Mouse (Mus musculus): Measurements from ENCODE around the gene Ttc29.

Ttc29 gene

DNA sequence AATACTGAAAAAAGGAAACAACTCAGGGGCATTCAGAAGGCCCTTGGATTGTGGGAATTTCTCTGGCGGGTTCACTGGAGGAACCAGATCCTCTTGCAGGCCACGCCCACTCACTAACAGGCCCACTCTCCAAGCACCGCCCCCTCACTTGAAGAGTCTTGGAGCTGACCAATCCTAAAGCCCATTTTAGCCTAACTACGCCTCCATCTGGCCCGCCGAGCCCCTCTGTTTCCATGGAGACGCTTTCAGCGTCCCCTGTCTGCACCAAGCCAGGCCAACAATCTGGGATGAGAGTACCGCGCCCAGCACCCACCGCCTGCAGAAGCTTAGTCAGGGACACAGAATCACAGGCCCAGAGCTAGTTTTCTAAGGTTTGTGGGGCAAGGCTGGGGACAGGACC is at the start of gene Ttc29:
TSS of gene Ttc29 (plus strand) at position 224 of the 400 bp plus-strand sequence.
- no peak for DNase-seq

DNA sequence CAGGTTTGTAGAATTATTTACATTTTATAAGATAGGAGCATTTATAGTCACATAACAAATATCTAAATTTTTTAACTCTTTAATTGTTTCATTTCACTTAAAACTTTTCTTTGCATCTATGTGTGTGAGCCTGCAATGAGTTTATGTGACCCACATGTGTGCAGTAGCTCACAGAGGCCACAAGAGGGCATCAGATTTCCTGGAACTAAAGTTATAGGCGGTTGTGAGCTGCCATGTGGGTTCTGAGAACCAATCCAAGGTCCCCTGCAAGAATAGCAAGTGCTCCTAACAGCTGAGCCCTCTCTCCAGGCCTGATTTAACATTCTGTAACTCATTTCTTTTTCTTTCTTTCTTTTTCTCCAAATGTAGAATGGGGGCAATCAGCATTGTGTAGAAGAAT is 41.7 kb upstream of the Ttc29 start:
- DNase-seq = no peak

- no peak for DNase-seq
These were observed 30.4 kb upstream of the Ttc29 start for GRCm38 (mm10) chr8:78182654-78183053.

GRCm38 (mm10) chr8:78183414-78183813 is 29.7 kb upstream of the Ttc29 start:
- DNase-seq = no peak

DNA sequence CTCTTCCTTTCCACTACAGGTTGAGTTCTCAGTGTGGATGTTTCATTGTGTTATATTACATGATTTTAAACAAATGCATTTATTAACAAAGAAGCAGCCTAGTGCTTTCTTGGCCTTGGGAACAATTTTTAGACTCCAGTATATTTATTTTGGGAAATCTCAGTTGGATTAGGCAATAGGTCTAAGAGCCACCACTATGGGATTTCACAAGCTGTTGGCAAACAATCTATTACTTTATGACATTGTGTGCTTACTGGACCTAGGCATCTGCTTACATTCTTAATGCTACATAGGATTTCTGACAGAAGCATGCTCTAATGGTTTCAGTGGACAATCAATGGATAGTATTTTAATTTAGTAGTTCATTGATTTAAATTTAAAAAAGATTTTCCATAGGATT is 26.0 kb upstream of the Ttc29 start:
- no peak for DNase-seq

GRCm38 (mm10) chr8:78204229-78204628 is 8.9 kb upstream of the Ttc29 start:
- no peak for DNase-seq

DNA sequence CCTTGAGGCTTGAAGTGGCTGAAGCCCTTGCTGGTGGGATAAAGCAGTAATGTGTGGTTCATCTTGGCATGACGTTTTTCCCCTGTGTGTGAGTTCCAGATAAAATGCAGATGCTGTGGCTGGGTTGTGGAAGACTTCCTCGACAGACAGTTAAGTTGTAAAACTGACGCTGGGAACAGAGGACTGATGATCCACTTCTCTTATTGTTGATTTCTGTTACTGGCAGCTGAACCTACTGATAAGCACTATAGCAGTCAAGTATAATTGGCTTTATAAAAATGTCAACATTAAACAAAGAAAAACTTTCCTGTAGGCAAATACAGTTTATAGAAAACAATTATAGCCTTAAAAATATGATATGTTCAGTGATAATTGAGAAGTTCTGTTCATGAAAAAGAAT is 2.7 kb upstream of the Ttc29 start:
- DNase-seq = no peak

DNA sequence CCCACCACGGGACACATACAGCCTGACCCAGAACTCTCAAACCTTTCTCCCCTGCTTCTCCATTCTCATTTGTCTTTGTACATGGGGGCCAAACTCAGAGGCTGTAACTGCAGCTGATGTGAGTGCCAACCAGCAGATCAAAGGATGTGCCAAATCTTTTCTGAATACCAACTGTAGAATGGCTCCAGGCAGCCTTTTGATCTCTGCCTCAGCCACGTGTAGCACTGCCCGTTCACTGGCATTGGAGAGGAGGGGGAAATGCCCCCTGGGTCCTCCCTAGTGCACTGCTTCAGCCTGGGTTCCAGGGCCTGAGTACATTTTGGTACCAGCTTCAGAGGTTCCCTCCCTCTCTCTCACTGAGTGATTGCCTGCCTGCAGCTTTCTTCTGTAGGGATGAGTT is 1.5 kb downstream of the Ttc29 start:
- no peak for DNase-seq

DNA sequence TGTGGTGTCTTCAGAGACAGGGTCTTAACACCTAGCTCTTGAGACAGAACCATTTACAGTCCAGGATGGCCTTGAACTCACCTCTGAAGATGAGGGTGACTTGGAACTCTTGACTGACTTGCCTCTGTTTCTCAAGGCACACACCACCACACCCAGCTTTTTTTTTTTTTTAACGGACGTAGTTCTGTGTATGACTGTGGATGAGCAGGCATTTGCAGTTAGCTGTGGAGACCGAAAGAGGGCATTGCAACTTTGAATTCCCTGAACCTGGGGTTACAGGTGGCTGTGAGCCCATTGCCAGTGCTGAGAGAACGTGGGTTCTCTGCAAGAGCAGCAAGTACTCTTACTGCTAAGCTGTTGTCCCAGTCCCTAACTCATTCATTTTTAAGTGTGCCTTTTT is 13.0 kb downstream of the Ttc29 start:
- no peak for DNase-seq

DNA sequence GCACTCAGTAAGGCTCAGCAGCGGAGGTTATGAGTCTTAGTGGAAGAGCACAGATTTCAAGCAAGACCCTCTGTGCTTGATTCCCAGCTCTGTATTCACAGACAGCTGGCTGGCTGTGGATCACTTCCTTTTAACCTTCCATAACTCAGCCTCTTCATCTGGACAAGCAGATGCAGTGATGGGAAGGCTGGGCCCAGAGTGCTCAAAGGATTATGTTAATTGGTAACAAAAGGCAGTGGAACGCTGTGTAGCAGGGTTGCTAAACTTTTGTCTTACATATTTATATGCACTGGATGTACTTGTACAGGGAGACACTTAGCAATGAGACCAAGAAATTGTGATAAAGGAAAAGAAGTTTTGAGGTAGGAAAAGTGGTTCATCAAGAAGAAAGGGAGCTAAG is 17.6 kb downstream of the Ttc29 start:
- DNase-seq = no peak

DNA sequence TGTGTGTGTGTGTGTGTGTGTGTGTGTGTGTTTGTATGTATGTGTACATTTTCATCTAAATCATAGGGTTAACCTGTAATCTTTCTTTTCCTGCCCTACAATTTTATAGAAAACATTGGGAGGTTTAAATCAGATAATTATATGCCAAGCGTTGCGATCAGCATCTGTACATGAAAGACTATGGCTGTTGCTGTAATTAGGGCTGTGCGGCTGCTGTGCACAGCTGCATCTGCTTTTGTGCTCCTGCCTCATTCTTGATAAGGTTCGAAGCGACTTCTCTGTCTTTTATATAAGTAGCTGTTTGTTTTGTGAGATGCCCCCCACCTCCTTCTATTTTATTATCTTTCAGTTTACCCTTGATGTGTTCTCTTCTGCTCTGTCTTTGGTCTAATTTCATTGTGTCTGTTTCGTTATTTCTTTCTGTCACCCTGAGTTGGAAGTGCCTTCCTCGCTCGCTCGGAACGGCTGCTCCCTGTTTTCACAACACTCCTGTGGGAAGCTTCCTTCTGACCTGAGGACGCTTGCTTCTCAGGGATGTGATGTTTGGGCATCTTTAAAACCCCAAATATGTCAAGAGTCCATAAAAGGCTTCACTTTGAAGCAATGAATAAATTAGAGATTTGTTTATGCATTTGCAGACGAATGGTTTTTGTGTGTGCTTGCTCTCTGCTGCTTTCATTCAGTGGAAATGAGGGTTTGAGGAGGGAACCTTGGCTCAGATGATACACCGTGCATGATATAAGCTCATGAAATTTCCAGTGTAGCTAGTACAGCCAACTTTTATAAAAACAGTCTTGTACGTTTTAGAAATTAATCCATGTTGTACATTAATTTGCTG is 20.0 kb downstream of the Ttc29 start:
- no peak for DNase-seq

DNA sequence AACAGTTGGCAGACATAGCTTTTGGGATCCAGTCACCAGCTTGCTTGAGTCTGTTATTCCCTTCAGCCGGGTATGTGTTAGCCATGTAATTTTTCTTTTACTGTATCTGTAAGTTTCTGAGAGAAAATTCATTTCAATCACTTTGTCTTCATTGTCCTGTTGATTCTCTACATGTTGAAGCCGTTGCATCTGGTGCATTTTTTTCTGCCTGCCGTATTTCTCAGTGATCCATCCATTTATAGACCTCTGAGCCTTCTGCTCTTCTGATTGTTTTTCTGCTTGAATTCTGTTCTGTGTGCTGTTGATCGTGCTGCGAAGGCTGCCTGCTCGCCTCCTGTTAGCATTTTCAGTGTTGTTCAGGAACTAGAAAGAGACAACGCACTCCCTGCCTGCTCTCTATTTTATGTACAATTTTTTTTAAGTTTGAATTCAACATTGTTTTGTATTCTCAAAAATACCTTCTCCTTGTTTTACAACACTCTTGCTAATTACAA is 20.7 kb downstream of the Ttc29 start:
- DNase-seq = no peak

- no peak for DNase-seq
These were observed 25.0 kb downstream of the Ttc29 start for GRCm38 (mm10) chr8:78237972-78238675.

DNA sequence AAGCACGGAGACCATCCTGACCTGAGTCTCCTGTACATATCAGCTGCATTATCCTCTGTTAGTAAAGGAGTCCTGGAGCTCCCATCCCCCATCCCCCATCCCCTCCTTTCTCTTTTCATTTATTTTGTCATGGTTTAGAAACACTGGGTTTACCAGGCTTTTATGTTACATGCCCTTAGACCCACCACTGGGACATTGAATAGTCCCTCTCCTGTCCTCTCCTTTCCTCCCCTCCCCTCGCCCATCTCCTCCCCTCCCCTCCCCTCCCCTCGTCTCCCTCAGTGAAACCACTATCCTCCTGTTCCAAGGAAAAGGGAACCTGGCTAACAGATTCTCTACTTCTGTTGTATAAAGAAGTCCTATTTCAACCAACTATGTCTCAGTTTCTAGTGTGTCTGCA is 38.0 kb downstream of the Ttc29 start:
- DNase-seq = no peak

DNA sequence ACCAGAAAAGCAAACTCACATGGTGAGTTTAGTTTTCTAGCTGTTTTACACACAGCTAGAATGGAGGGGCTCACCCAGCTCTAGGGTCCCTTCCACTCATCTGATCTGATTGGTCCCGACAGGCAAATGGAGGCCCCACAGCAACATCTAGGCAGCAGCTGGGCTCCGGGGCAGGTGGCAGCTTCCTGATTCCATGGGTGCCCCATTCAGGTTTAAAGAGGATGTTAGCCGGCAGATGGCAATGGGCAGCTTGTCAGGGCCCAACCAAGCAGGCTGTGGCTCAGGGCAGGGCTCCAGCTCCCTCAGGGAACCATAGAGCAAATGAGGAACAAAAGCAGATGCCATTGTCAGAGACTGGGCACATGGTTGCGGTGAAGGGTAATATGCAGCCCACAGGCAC is 41.3 kb downstream of the Ttc29 start:
- DNase-seq = peak; percentile 16

- no peak for DNase-seq
These were observed 41.9 kb downstream of the Ttc29 start for GRCm38 (mm10) chr8:78255011-78255410.

DNA sequence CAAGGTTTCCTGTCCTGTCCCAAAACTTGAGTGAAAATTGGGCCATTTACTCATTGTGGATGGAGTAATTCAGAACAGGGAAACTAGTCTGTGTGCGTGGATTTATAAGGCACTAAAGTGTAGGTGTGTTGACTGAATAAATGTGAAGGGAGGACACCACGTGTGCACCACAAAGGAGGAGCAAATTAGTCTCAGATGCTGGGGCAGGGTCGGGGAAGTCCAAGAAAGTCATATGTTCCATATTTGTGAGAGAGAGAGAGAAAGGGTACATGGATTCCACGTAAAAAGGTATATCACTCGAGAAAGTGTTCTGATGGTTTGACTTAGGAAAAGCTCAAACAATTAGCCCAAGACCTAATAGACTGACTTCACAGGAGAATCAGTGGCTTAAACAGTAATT is 52.4 kb downstream of the Ttc29 start:
- DNase-seq = no peak

DNA sequence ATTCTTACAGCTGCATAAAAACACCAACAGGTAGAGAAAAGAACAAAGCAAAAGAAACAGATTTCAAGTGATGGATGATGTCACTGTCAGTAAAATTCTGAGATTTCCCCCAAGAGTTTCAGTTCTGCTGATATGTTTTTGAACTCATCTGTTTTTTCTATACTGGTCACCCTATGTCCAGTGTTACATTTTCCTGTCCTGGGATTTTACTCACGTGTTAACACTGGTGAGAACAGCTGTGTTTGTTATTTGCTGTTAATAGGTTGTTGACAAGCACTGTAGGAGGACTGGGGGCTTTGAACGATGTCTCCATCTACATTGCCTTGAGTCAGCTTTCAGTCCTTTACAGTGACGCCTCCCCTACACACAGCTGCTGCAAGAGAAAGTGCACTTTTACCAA is 53.1 kb downstream of the Ttc29 start:
- no peak for DNase-seq

- DNase-seq = no peak
These were observed 54.9 kb downstream of the Ttc29 start for GRCm38 (mm10) chr8:78267894-78268411.

DNA sequence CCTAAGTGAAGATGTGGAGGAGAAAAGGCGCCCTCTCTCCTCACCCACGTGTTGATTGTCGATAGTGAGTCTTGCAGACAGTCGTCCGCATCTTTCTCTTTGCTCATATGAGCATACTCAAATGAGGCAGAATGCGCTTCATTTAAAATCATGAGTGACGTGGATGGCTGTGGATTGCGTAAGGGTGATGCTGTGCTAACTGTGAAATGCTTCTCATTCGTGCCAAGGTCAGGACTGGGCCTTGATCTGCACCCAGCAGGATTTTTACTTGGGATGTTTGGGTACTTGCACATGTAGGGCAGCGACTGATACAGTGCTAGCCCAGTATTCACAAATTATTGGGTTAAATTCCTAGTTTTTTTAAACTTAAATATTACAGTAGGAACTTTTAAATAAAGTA is 56.2 kb downstream of the Ttc29 start:
- no peak for DNase-seq

GRCm38 (mm10) chr8:78271391-78271790 is 58.3 kb downstream of the Ttc29 start:
- no peak for DNase-seq

DNA sequence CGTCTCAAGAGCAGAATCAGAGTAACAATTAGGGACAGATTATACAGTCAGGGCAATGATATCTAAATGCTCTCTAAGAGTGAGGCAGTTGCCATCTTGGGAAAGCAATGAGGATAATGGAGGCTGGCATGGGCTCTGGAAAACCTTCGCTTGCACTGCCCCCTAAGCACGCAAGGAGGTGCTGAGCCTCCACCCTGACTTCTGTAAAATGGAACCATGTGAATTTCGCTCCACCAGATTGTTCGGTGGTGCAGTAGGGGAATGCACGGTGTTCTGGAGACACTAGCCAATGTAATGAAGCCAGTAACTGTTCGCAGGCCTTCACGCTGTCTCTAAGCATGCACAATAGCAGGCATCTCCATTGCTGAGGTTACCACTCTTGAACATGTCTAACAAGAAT is 63.0 kb downstream of the Ttc29 start:
- DNase-seq = no peak

- no peak for DNase-seq
These were observed 64.3 kb downstream of the Ttc29 start for GRCm38 (mm10) chr8:78277411-78277810.

DNA sequence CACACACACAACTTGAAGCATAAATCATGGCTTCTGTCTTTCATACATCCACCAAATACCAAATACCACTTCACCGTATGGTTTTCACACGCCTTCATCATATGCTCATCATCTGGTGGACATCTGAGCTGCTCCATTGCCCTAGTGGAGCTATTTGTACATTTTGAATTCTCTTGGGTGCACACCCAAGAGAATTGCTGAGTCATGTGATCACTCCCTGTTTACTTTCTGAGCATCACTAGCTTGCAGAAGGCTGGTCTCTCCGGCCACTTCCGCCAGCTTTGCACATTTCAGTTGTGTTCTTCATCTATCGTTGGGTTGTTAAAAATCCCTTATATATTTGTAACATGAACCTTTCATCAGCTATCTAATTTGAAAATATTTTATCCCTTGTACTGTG is 65.5 kb downstream of the Ttc29 start:
- DNase-seq = no peak
